In genomic region chr15:100627287-100627686, GRCm38 (mm10) we compare ENCODE assay signal across 2 mouse cellular contexts.
TF ChIP-seq lines count a peak whose summit lies in the region.

No protein-coding gene starts in this region.

TF ChIP-seq in CH12.LX, 34 proteins besides CTCF, POLR2A, EP300 and RAD21:
- TF ChIP-seq ZNF384 (IDR thresholded peaks at IDR 0.05; ENCODE audit: low read depth, low read length), result peak; percentile 62
- no peak for TF ChIP-seq RCOR1 (conservative IDR thresholded peaks at IDR 0.05; ENCODE audit: low read depth, low read length)

TF ChIP-seq in MEL, 35 proteins besides CTCF, POLR2A, EP300 and RAD21:
- TF ChIP-seq ZNF384 (IDR thresholded peaks at IDR 0.05; ENCODE audit: low read depth, low read length), result peak; percentile 84
- no peak for TF ChIP-seq TAL1 (IDR thresholded peaks at IDR 0.05; ENCODE audit: low read length)
